Comparison of ENCODE assay signal across 19 mouse cellular contexts in genomic region chr10:101798831-101799474, GRCm38 (mm10).
A peak's percentile ranks its signal among the peaks of the same experiment; 100 is the strongest.
DNase-seq lines count a peak whose midpoint lies in the region; ATAC-seq and TF ChIP-seq lines count a peak whose summit lies in the region.
"Had no signal": no experiment of that assay in that cellular context is flagged by ENCODE, and none has a peak within 500 bp of the region (broad histone marks: within the 10 kb centered on the region; RNA-seq: fewer than 3 reads in every experiment).

No protein-coding gene starts in this region.

- H3K4me2 ChIP-seq in kidney, embryonic 14.5 days (replicated peaks; ENCODE audit: low read depth, low read length), result no peak overlapping the region
- no peak overlapping the region for H3K4me2 ChIP-seq in neural tube, embryonic 11.5 days (ENCODE audit: low read depth)
- no peak overlapping the region for H3K4me2 ChIP-seq in hindbrain, embryonic 16.5 days (ENCODE audit: low read length)
- H3K4me2 ChIP-seq: liver, embryonic 11.5 days; lung, embryonic 14.5 days had no signal

- no peak overlapping the region for H3K9ac ChIP-seq in kidney, embryonic 14.5 days (ENCODE audit: low read depth, low read length)
- H3K9ac ChIP-seq in neural tube, embryonic 11.5 days (ENCODE audit: low read length), result no peak overlapping the region
- H3K9ac ChIP-seq in hindbrain, embryonic 16.5 days (ENCODE audit: low read depth, low read length), result no peak overlapping the region
- H3K9ac ChIP-seq: lung, embryonic 14.5 days had no signal

- H3K27ac ChIP-seq in kidney, embryonic 14.5 days (ENCODE audit: low read depth, low read length), result no peak overlapping the region
- no peak overlapping the region for H3K27ac ChIP-seq in neural tube, embryonic 11.5 days (ENCODE audit: low read depth, low read length)
- H3K27ac ChIP-seq in hindbrain, embryonic 16.5 days (ENCODE audit: low read depth, low read length), result no peak overlapping the region
- H3K27ac ChIP-seq in layer of hippocampus, adult 2 months, result no peak overlapping the region
- H3K27ac ChIP-seq: limb, embryonic 10.5 days; macrophage had no signal

- no peaks in the 10 kb centered on the region for H3K36me3 ChIP-seq in kidney, embryonic 14.5 days (ENCODE audit: control insufficient read depth, insufficient read depth, low read length)
- H3K36me3 ChIP-seq in neural tube, embryonic 11.5 days (ENCODE audit: control insufficient read depth, insufficient read depth, low read length), result no peaks in the 10 kb centered on the region
- H3K36me3 ChIP-seq in hindbrain, embryonic 16.5 days (ENCODE audit: control insufficient read depth, insufficient read depth, low read length), result no peaks in the 10 kb centered on the region
- H3K36me3 ChIP-seq: G1E; limb, embryonic 10.5 days had no signal

- H3K4me3 ChIP-seq in kidney, embryonic 14.5 days (ENCODE audit: low read length), result no peak overlapping the region
- H3K4me3 ChIP-seq in neural tube, embryonic 11.5 days (ENCODE audit: low read depth, low read length), result no peak overlapping the region
- no peak overlapping the region for H3K4me3 ChIP-seq in hindbrain, embryonic 16.5 days (ENCODE audit: low read length)
- no peak overlapping the region for H3K4me3 ChIP-seq in layer of hippocampus, adult 2 months
- H3K4me3 ChIP-seq: limb, embryonic 10.5 days had no signal

- H3K9me3 ChIP-seq in kidney, embryonic 14.5 days (ENCODE audit: control insufficient read depth, low read length), result no peaks in the 10 kb centered on the region
- no peaks in the 10 kb centered on the region for H3K9me3 ChIP-seq in neural tube, embryonic 11.5 days (ENCODE audit: control insufficient read depth, low read length)
- H3K9me3 ChIP-seq in hindbrain, embryonic 16.5 days (ENCODE audit: control insufficient read depth, low read length), result no peaks in the 10 kb centered on the region
- H3K9me3 ChIP-seq: G1E; limb, embryonic 10.5 days had no signal

- no peaks in the 10 kb centered on the region; the same call in 1 of the 2 replicates for H3K4me1 ChIP-seq in kidney, embryonic 14.5 days (ENCODE audit: control insufficient read depth, insufficient read depth, low read length)
- H3K4me1 ChIP-seq in neural tube, embryonic 11.5 days (ENCODE audit: control insufficient read depth, insufficient read depth, low read length), result no peaks in the 10 kb centered on the region
- H3K4me1 ChIP-seq in hindbrain, embryonic 16.5 days (ENCODE audit: control insufficient read depth, insufficient read depth, low read depth, low read length), result no peaks in the 10 kb centered on the region
- H3K4me1 ChIP-seq: limb, embryonic 10.5 days had no signal

- ATAC-seq in kidney, embryonic 14.5 days (ENCODE audit: low FRiP score, low TSS enrichment), result peak; percentile 89; the same call in 1 of the 2 replicates
- peak; percentile 75; the same call in 1 of the 2 replicates for ATAC-seq in neural tube, embryonic 11.5 days (ENCODE audit: insufficient read depth, low FRiP score, low TSS enrichment)
- peak; percentile 61 for ATAC-seq in hindbrain, embryonic 16.5 days

- WGBS in kidney, embryonic 14.5 days, result 42% methylated on average over 2 of the region's 2 CpGs
- WGBS in neural tube, embryonic 11.5 days, result 62% methylated on average over 2 of the region's 2 CpGs
- WGBS in hindbrain, embryonic 16.5 days, result 17% methylated on average over 2 of the region's 2 CpGs

- TF ChIP-seq CTCF in layer of hippocampus, adult 2 months (conservative IDR thresholded peaks at IDR 0.05), result no peak

- no peaks in the 10 kb centered on the region for H3K27me3 ChIP-seq in kidney, embryonic 14.5 days (ENCODE audit: control insufficient read depth, insufficient read depth, low read length)
- H3K27me3 ChIP-seq in neural tube, embryonic 11.5 days (ENCODE audit: control insufficient read depth, insufficient read depth, low read length), result no peaks in the 10 kb centered on the region
- H3K27me3 ChIP-seq in hindbrain, embryonic 16.5 days (replicated peaks; ENCODE audit: control insufficient read depth, insufficient read depth, low read length), result no peaks in the 10 kb centered on the region

- no peak for DNase-seq in kidney, adult 8-10 months
- DNase-seq in neural tube, embryonic 11.5 days (ENCODE audit: low spot score), result peak; percentile 16
- no peak for DNase-seq in neural tube, embryonic 10.5 days (ENCODE audit: extremely low spot score, low spot score)
- DNase-seq in retina, postnatal 1 day, result peak; percentile 92
- no peak for DNase-seq in layer of hippocampus, adult 2 months (ENCODE audit: low spot score in 2 of 2)
- no peak for DNase-seq in layer of hippocampus, postnatal 36 days
- DNase-seq: adrenal gland, adult 2 months; cerebellum, adult 11-12 months; cerebellum, postnatal 25 days; gastrocnemius, postnatal 25 days; lung, embryonic 14.5 days; right cerebral cortex, adult 18-20 months; thymus, adult 18-20 months had no signal

Comparison
In these comparisons a context has a peak if more than half of its experiments do, and no peak if none do; other contexts are left out.
1. DNase-seq: peak in neural tube, embryonic 11.5 days (single experiment) and retina, postnatal 1 day (single experiment); none in kidney, adult 8-10 months (0 of 2), neural tube, embryonic 10.5 days (single experiment), layer of hippocampus, adult 2 months (0 of 2) and layer of hippocampus, postnatal 36 days (0 of 2).
2. Peak in every context shown above with its lines, with median percentiles within 50 percentile points of each other: ATAC-seq.